Mouse (Mus musculus) splenic B cell, adult 2 months (primary cell): Measurements from ENCODE around the gene Phf3.
"Not testable (repeated sequence)": the region's sequence is repeated elsewhere in the genome, so short reads cannot be mapped to it uniquely, and the experiment has no call there.

Experiments used
- DNase-seq: peaks from one replicate; pipeline ENCODE4 v3.0.0-alpha.2; 2011; ENCODE audit warnings: low read depth, low spot score
- H3K27me3 ChIP-seq: 2 replicates; pipeline ENCODE4 v1.6.1; 2012; ENCODE audit warnings: mild to moderate bottlenecking, low read length, moderate library complexity, mixed read lengths; ENCODE audit not compliant: control insufficient read depth, poor library complexity, insufficient read depth, severe bottlenecking
- H3K36me3 ChIP-seq: 2 replicates; pipeline ENCODE4 v1.6.1; 2012; ENCODE audit warnings: mild to moderate bottlenecking, low read length, moderate library complexity, mixed read lengths; ENCODE audit not compliant: control insufficient read depth, poor library complexity, insufficient read depth, severe bottlenecking

Gene Phf3

DNA sequence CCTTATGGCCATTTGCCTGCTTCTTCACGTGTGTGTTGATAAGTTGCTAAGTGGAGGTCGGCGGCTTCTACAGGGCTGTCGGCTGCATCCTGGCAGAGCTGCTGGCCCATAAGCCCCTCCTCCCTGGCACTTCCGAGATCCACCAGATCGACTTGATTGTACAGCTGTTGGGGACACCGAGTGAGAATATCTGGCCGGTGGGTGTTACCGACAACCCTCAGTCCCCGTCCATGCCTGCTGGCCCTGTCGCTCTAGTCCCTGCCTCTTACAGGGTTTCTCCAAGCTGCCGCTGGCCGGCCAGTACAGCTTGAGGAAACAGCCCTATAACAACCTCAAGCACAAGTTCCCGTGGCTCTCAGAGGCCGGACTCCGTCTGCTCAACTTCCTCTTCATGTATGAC is 103.1 kb downstream of the Phf3 start:
- not testable (repeated sequence) for DNase-seq, H3K36me3 ChIP-seq, H3K27me3 ChIP-seq

DNA sequence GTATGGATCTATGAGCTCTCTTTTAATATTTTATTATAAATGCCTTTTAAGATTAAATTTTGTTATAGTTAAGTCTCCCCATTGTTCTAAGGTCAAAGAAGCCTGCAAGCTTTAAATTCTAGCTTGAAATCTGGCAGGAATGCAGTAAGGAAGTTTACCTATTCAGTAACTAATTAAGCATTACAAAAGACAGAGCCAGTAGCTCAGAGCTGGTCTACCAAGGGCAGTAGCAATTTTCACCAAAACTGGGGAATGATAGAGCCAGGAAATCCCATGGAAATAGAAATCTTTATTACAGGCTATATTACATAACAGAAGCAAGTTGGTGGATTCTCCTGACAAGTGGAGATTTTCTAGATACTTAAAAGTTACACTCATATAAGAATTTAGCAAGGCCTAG is 116.9 kb downstream of the Phf3 start:
- no peak for DNase-seq
- H3K27me3 ChIP-seq: no peaks in the 10 kb centered on the region
- no peaks in the 10 kb centered on the region for H3K36me3 ChIP-seq

DNA sequence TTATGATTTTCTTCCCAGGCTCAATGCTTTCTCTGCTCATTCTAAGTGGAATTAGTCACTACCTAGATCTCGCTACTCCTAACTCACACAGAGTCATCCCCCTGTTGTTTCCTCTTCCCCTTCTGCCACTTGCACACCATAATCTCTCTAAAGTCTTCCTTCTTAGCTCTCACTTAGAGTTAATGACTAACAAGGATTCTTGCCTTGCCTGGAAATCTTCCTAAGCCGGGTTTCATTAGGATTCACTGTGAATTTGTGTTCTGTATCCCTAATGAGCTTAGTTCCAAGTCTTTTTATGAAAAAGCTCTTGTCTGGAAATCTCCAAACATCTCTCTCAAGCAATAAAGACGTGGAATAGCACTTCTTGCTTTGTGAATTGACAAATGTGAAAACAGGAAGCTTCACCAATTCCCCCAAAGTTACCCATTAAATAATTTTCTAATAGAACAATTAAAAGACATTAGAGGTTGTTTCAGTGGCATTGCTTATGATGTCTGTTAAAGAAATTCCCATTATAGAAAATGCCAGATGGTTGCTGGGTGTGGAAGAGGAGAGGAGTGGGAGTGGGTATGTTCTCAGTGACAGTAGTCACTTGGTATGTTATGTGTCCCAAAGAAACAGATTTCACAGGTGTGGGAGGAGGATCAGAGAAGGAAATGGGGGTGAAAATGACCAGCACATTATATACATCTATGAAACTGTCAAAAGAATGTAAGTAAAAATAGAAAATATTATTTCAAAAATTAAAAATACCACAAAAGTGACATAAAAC is 118.1 kb downstream of the Phf3 start:
- Histone ChIP-seq H3K36me3 (no peaks in the 10 kb centered on the region), H3K27me3 (no peaks in the 10 kb centered on the region)
- no peak for DNase-seq
